ENCODE assay signal across 18 mouse cellular contexts in the genomic region with DNA sequence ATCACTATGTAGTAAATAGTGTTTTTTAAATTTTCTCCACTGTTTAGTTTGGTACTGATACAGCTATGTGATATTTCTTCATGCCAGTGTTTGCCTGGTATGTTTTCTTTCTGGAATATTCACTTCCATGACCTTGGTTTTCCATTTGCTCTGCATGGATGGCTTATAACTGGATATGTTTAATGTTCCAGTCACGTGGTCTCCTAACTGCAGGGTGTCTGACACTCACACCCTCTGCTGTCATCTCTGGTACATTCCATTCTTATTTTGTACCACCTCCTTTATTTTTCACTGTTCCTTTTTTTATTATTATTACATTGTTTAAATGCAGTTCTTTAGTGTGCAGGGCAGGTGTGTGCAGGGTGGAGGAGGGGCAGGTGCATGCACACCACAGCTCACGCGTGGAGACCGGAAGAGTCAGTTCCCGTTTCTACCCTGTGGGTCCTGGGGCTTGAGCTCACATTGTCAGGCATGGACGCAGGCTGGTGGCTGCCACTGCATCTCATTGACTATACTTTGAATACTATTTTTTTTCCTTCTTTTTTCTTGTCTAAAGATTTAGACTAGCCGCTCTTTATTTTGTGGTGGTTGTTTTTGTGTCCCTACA. TPM values are rescaled to one million over a fixed set of nuclear protein-coding genes. Genes with fewer than 3 reads are reported as not detected.
DNase-seq lines count a peak whose midpoint lies in the region; ATAC-seq lines count a peak whose summit lies in the region.
"Had no signal": no experiment of that assay in that cellular context is flagged by ENCODE, and none has a peak within 500 bp of the region (broad histone marks: within the 10 kb centered on the region; RNA-seq: fewer than 3 reads in every experiment).

No protein-coding gene starts in this region.

- DNase-seq in lung, postnatal 36 days: peak; percentile 21
- DNase-seq in lung, postnatal 14 days: no peak
- peak; percentile 96 for DNase-seq in splenic B cell, adult 2 months (ENCODE audit: low read depth, low spot score)
- no peak for DNase-seq in urinary bladder, postnatal 4 days (ENCODE audit: low spot score in 2 of 2)
- DNase-seq in cerebellum, adult 8-10 months: no peak
- DNase-seq: cerebellum, adult 9-10 months; gastrocnemius, postnatal 14 days; heart, postnatal 10 days; kidney, adult 11 months; kidney, postnatal 10 days; thymus, postnatal 36 days had no signal

- no peaks in the 10 kb centered on the region for H3K36me3 ChIP-seq in splenic B cell, adult 2 months (ENCODE audit: control insufficient read depth, insufficient read depth, low read length, poor library complexity, severe bottlenecking)
- H3K36me3 ChIP-seq: forebrain, embryonic 12.5 days; hindbrain, embryonic 15.5 days; liver, embryonic 15.5 days; midbrain, embryonic 12.5 days; neural tube, embryonic 13.5 days had no signal

- peak; percentile 89 for ATAC-seq in common myeloid progenitor, adult 5-6 weeks (replicated peaks; ENCODE audit: low read depth, poor library complexity, severe bottlenecking)
- ATAC-seq in neutrophil, adult 5-6 weeks (ENCODE audit: extremely low read depth, insufficient number of reproducible peaks, low FRiP score, poor library complexity, severe bottlenecking): peak; percentile 100

- H3K27me3 ChIP-seq in splenic B cell, adult 2 months (ENCODE audit: control insufficient read depth, insufficient read depth, low read length, poor library complexity, severe bottlenecking): no peaks in the 10 kb centered on the region
- H3K27me3 ChIP-seq: forebrain, embryonic 12.5 days; hindbrain, embryonic 15.5 days; liver, embryonic 15.5 days; midbrain, embryonic 12.5 days; neural tube, embryonic 13.5 days had no signal

RNA-seq across cellular contexts. Expression of a gene that starts 46.5 kb away (rescaled TPM):
- total RNA-seq in common myeloid progenitor, adult 5-6 weeks (2017): 44.0 and 53.1 TPM in 2 replicates
- total RNA-seq in neutrophil, adult 5-6 weeks (2017): 59.4 and 59.9 TPM in 2 replicates

RNA-seq across cellular contexts. Expression of a gene that starts 47.1 kb away (rescaled TPM):
- not detected in 2 replicates for total RNA-seq in common myeloid progenitor, adult 5-6 weeks (2017)
- total RNA-seq in neutrophil, adult 5-6 weeks (2017): not detected in 2 replicates

Comparison
In these comparisons a context has a peak if more than half of its experiments do, and no peak if none do; other contexts are left out.
1. DNase-seq: peak in lung, postnatal 36 days (single experiment) and splenic B cell, adult 2 months (single experiment); none in lung, postnatal 14 days (single experiment), urinary bladder, postnatal 4 days (0 of 2) and cerebellum, adult 8-10 months (single experiment).